Mouse (Mus musculus): ENCODE results near the gene Gpr63. TPM values are rescaled to one million over a fixed set of nuclear protein-coding genes. Genes with fewer than 3 reads are reported as not detected.

The Gpr63 gene
- 1.0 and 3.3 TPM in 2 replicates for polyA plus RNA-seq (2015; fragmentation: Nextera tagmentation; extraction: Ambion mirVana)

GRCm38 (mm10) chr4:24966299-24966991 lies at the start of gene Gpr63:
Gpr63 (plus strand) TSS chr4:24966407.

Other genes starting within 250 kb of the Gpr63 start
- gene Klhl32, start 115.3 kb upstream of the Gpr63 start, polyA plus RNA-seq (2015; fragmentation: Nextera tagmentation; extraction: Ambion mirVana): 33.3 and 37.4 TPM in 2 replicates
- gene Ndufaf4, start 68.3 kb upstream of the Gpr63 start, polyA plus RNA-seq (2015; fragmentation: Nextera tagmentation; extraction: Ambion mirVana): 62.7 and 70.7 TPM in 2 replicates